Mouse (Mus musculus): Measurements from ENCODE around the gene Gm11214. TPM values are rescaled to one million over a fixed set of nuclear protein-coding genes. Genes with fewer than 3 reads are reported as not detected.
A peak's percentile ranks its signal among the peaks of the same experiment; 100 is the strongest.

Gene Gm11214
- total and polyA plus RNA-seq, 3 experiments, result 0.67 TPM; not detected in 2

DNA sequence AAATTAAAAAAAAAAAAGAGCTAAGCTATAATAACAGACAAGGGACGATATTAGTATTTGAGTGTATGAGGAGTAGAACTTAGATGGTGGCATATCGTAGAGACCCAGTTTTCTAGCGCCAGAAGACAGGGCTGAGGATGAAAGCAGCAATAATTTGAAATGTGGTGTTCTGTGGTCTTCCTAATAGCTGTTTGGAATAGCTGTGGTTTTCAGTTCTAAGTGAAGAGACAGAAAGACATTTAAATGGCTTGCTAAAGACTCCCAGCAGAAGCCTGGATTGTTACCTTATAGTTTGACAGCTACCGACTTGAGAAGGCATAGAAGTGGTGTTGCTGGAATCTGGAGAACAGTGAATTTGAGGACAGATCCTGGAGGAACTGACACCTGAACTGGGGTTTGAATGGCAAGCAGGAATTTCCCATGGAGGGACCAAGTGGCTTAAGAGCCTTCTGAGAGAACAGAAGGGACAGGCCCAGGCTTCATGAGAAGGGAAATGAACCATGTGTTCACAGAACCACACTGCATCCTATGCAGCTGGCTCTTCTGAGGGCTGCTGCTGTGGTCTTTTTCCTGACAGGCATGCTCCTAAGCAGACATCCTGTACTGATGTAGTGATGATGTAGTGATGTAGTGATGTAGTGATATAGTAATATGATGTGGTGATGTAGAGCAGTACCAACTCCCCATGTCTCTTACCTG, 39.0 kb upstream of the Gm11214 start:
- Histone ChIP-seq H3K9ac (ENCODE audit: insufficient read depth, low read depth) (no peak overlapping the region), H3K4me2 (ENCODE audit: insufficient read depth, low read depth, poor library complexity, severe bottlenecking) (peak overlapping the region; percentile 6; the same call in 1 of the 2 replicates), H3K4me3 (replicated peaks in 1 of 3; ENCODE audit: low read depth in 2 of 3, low read length in 2 of 3, poor library complexity in 1 of 3) (no peak overlapping the region), H3K79me2 (replicated peaks; ENCODE audit: control insufficient read depth, extremely low read depth, insufficient read depth, poor library complexity, severe bottlenecking) (no peaks in the 10 kb centered on the region), H3K9me3 (replicated peaks; ENCODE audit: low read length) (no peaks in the 10 kb centered on the region), H3K27ac (ENCODE audit: insufficient read depth, low read depth) (no peak overlapping the region), H3K27me3 (replicated peaks) (no peaks in the 10 kb centered on the region), H3K4me1 (ENCODE audit: control insufficient read depth in 1 of 2, insufficient read depth in 2 of 2) (peaks cover 9 to 36% of the 10 kb centered on the region in 2 experiments), H3K36me3 (replicated peaks in 1 of 2; ENCODE audit: control insufficient read depth in 1 of 2, insufficient read depth in 1 of 2, low read length in 1 of 2) (no peaks in the 10 kb centered on the region)
- peak; percentile 62 for DNase-seq (ENCODE audit: extremely low read depth)
- in situ Hi-C loops (cut with MboI; ENCODE audit: low pct_ligation_motif_present, low pct_unique_long_range_greater_than_20kb, low sequenced_read_pairs) (no loop called here), dilution Hi-C loops (cut with MboI; ENCODE audit: extremely low pct_ligation_motif_present, extremely low pct_unique_long_range_greater_than_20kb, low sequenced_read_pairs) (no loop called here)
- no peak for TF ChIP-seq ELF1 (IDR thresholded peaks at IDR 0.05; ENCODE audit: low read depth, low read length)
- no peak for TF ChIP-seq ZKSCAN1 (IDR thresholded peaks at IDR 0.05; ENCODE audit: borderline replicate concordance, low read depth, low read length)
- no peak for TF ChIP-seq CHD1 (IDR thresholded peaks at IDR 0.05; ENCODE audit: low read depth, low read length)
- peak; percentile 68 for TF ChIP-seq BHLHE40 (IDR thresholded peaks at IDR 0.05; ENCODE audit: low read depth, low read length)
- TF ChIP-seq E2F4 (IDR thresholded peaks at IDR 0.05; ENCODE audit: insufficient replicate concordance, low read depth, low read length), result no peak
- TF ChIP-seq EP300 (IDR thresholded peaks at IDR 0.05; ENCODE audit: low read length), result peak; percentile 87
- no peak for TF ChIP-seq RCOR1 (conservative IDR thresholded peaks at IDR 0.05; ENCODE audit: low read depth, low read length)
- TF ChIP-seq POLR2A (IDR thresholded peaks at IDR 0.05; ENCODE audit: low read depth, low read length), result no peak
- no peak for TF ChIP-seq UBTF (IDR thresholded peaks at IDR 0.05; ENCODE audit: low read depth, low read length)
- TF ChIP-seq MEF2A (IDR thresholded peaks at IDR 0.05; ENCODE audit: borderline replicate concordance, low read depth, low read length), result no peak; the same call in 1 of the 2 replicates
- peak; percentile 80 for TF ChIP-seq ETS1 (conservative IDR thresholded peaks at IDR 0.05; ENCODE audit: low read depth, low read length)
- no peak for TF ChIP-seq CTCF (conservative IDR thresholded peaks at IDR 0.05 in 1 of 2, IDR thresholded peaks at IDR 0.05 in 1 of 2; ENCODE audit: low read depth in 2 of 2, low read length in 2 of 2)
- no peak for TF ChIP-seq MAFK (IDR thresholded peaks at IDR 0.05; ENCODE audit: insufficient replicate concordance, low read length)
- no peak for TF ChIP-seq ZC3H11A (IDR thresholded peaks at IDR 0.05; ENCODE audit: low read depth, low read length)
- TF ChIP-seq CHD2 (IDR thresholded peaks at IDR 0.05; ENCODE audit: low read length), result no peak; the same call in 1 of the 2 replicates
- TF ChIP-seq ZNF384 (IDR thresholded peaks at IDR 0.05; ENCODE audit: low read depth, low read length), result no peak; the same call in 1 of the 2 replicates
- TF ChIP-seq SMC3 (IDR thresholded peaks at IDR 0.05; ENCODE audit: low read depth, low read length), result no peak
- no peak for TF ChIP-seq NRF1 (IDR thresholded peaks at IDR 0.05; ENCODE audit: low read depth, low read length)
- no peak for TF ChIP-seq USF1 (IDR thresholded peaks at IDR 0.05; ENCODE audit: low read depth, low read length)
- no peak for TF ChIP-seq TBP (conservative IDR thresholded peaks at IDR 0.05; ENCODE audit: low read depth, low read length)
- no peak for TF ChIP-seq POLR2AphosphoS2 (IDR thresholded peaks at IDR 0.05; ENCODE audit: low read depth, low read length)
- no peak for TF ChIP-seq NELFE (IDR thresholded peaks at IDR 0.05; ENCODE audit: low read depth, low read length)
- TF ChIP-seq JUN (IDR thresholded peaks at IDR 0.05; ENCODE audit: insufficient read depth, low read depth, low read length), result no peak
- TF ChIP-seq HCFC1 (IDR thresholded peaks at IDR 0.05; ENCODE audit: low read depth, low read length), result no peak
- TF ChIP-seq GABPA (IDR thresholded peaks at IDR 0.05; ENCODE audit: insufficient replicate concordance, low read depth, low read length), result no peak
- no peak for TF ChIP-seq PAX5 (IDR thresholded peaks at IDR 0.05; ENCODE audit: low read length)
- TF ChIP-seq USF2 (conservative IDR thresholded peaks at IDR 0.05; ENCODE audit: low read depth, low read length), result no peak
- no peak for TF ChIP-seq ZMIZ1 (IDR thresholded peaks at IDR 0.05; ENCODE audit: low read depth, low read length)
- TF ChIP-seq MAX (IDR thresholded peaks at IDR 0.05; ENCODE audit: low read length), result peak; percentile 89
- peak; percentile 61; the same call in 1 of the 2 replicates for TF ChIP-seq MYC (IDR thresholded peaks at IDR 0.05; ENCODE audit: low read depth, low read length)
- TF ChIP-seq MAZ (IDR thresholded peaks at IDR 0.05; ENCODE audit: low read depth, low read length), result no peak
- TF ChIP-seq SIN3A (IDR thresholded peaks at IDR 0.05; ENCODE audit: low read length), result 0 out of 2 replicates have a peak, but pooled peaks have one; percentile 45
- TF ChIP-seq RAD21 (IDR thresholded peaks at IDR 0.05; ENCODE audit: low read depth, low read length), result no peak
- no peak for TF ChIP-seq MXI1 (IDR thresholded peaks at IDR 0.05; ENCODE audit: low read depth, low read length)
- peak; percentile 83 for TF ChIP-seq TCF12 (IDR thresholded peaks at IDR 0.05; ENCODE audit: low read depth, low read length)
- TF ChIP-seq IRF4 (IDR thresholded peaks at IDR 0.05; ENCODE audit: low read depth, low read length), result 0 out of 2 replicates have a peak, but pooled peaks have one; percentile 44
- TF ChIP-seq JUND (conservative IDR thresholded peaks at IDR 0.05; ENCODE audit: low read depth, low read length), result no peak
- no peak for TF ChIP-seq KAT2A (IDR thresholded peaks at IDR 0.05; ENCODE audit: insufficient replicate concordance, low read length)
